Mouse (Mus musculus): ENCODE measurements around the gene Txlna. TPM values are rescaled to one million over a fixed set of nuclear protein-coding genes. Genes with fewer than 3 reads are reported as not detected.

The Txlna gene
- polyA plus RNA-seq (2015; fragmentation: Nextera tagmentation; extraction: Ambion mirVana): 89.5 and 94.4 TPM in 2 replicates

DNA sequence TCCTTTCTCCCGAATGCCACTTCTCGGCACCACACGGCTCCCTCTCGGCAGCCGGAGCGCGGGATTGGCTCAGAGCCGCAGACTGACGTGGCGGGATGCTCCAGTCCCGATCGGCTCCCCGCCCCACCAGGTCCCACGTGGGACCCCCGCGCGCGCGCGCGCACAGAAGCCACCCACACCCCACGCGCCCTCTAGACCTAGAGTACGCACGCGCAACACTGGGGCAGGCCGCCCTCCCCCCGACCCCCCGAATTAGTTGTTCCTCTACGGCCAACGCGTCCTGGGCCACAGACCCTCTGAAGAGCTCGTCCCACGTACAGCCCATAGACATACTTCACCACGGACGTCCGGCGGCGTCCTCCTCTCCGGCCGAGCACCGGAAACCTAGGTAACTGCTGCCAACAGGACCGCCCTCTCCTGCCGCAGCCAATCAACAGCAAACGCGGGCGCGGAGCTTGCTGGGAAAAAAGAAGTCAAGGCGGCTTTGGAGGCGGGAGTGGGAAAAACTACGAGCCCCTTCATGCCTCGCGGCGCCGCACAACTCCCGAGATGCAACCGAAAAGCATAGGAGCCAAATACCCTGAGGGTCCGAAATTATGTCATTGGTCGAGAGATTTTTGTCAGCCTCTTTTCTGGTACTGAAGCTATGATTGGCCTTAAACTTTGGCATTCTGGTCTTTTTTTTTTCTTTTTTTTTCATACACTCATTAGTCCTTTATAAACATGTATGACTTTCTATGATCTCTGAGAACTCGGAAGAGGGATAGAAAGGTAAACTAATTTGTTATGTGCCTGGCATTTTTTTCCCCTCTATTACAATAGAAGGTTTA is at the start of gene Txlna:
TSS of gene Txlna (minus strand) at position 428 of the 830 bp plus-strand sequence.
- peak within 1 kb of the TSS; percentile 65 for H3K4me3 ChIP-seq (ENCODE audit: low read length)
- H3K4me1 ChIP-seq (ENCODE audit: insufficient read depth, low read length): peaks cover 27% of the 10 kb centered on the region
- no peaks in the 10 kb centered on the region for H3K27me3 ChIP-seq (ENCODE audit: insufficient read depth, low read length)
- H3K4me2 ChIP-seq (replicated peaks; ENCODE audit: low read depth, low read length): peak within 1 kb of the TSS; percentile 69
- H3K9ac ChIP-seq (replicated peaks; ENCODE audit: low read length): peak within 1 kb of the TSS; percentile 77
- no peaks in the 10 kb centered on the region for H3K9me3 ChIP-seq (ENCODE audit: low read length)
- H3K36me3 ChIP-seq (ENCODE audit: insufficient read depth, low read length): peaks cover 38% of the 10 kb centered on the region
- WGBS: under 1% methylated on average over 60 of the region's 60 CpGs
- peak; percentile 96 for ATAC-seq (ENCODE audit: low FRiP score, low TSS enrichment)
- peak within 1 kb of the TSS; percentile 95 for H3K27ac ChIP-seq (ENCODE audit: low read length)

GRCm38 (mm10) chr4:129684531-129684930 is 43.7 kb upstream of the Txlna start:
- 82% methylated on average over 6 of the region's 6 CpGs for WGBS
- 0 out of 2 replicates have a peak overlapping the region, but pooled peaks have one; percentile 6 for H3K4me2 ChIP-seq (replicated peaks; ENCODE audit: low read depth, low read length)
- peak overlapping the region; percentile 1; the same call in 1 of the 2 replicates for H3K4me3 ChIP-seq (ENCODE audit: low read length)
- no peaks in the 10 kb centered on the region for H3K9me3 ChIP-seq (ENCODE audit: low read length)
- no peak overlapping the region; the same call in 1 of the 2 replicates for H3K9ac ChIP-seq (replicated peaks; ENCODE audit: low read length)
- ATAC-seq (ENCODE audit: low FRiP score, low TSS enrichment): peak; percentile 53
- peak overlapping the region; percentile 86 for H3K27ac ChIP-seq (ENCODE audit: low read length)
- peaks cover 38% of the 10 kb centered on the region for H3K36me3 ChIP-seq (ENCODE audit: insufficient read depth, low read length)
- no peaks in the 10 kb centered on the region for H3K4me1 ChIP-seq (ENCODE audit: insufficient read depth, low read length)
- no peaks in the 10 kb centered on the region for H3K27me3 ChIP-seq (ENCODE audit: insufficient read depth, low read length)

- peaks cover 41% of the 10 kb centered on the region for H3K36me3 ChIP-seq (ENCODE audit: insufficient read depth, low read length)
- peak overlapping the region; percentile 86 for H3K27ac ChIP-seq (ENCODE audit: low read length)
- 57% methylated on average over 11 of the region's 11 CpGs for WGBS
Measured at GRCm38 (mm10) chr4:129683901-129684493, 43.1 kb upstream of the Txlna start.

DNA sequence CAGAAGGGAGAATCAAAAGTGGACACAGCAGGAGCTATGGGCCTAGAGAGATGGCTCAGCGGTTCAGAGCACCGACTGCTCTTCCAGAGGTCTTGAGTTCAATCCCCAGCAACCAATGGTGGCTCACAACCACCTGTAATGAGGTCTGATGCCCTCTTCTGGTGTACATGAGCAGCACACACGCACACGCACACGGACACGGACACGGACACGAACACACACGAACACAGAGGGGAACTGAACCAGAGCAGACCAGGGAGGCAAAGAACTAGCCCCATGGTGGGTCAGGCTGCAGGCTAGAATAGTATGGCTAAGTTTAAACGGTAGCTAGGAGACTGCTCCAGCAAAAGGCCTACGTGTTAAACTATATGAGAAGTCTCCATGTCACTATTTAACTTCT is 41.0 kb upstream of the Txlna start:
- ATAC-seq (ENCODE audit: low FRiP score, low TSS enrichment): peak; percentile 44
- Histone ChIP-seq H3K9ac (replicated peaks; ENCODE audit: low read length) (no peak overlapping the region), H3K4me1 (ENCODE audit: insufficient read depth, low read length) (no peaks in the 10 kb centered on the region), H3K27ac (ENCODE audit: low read length) (peak overlapping the region; percentile 21; the same call in 1 of the 2 replicates), H3K27me3 (ENCODE audit: insufficient read depth, low read length) (no peaks in the 10 kb centered on the region), H3K36me3 (ENCODE audit: insufficient read depth, low read length) (peaks cover 50% of the 10 kb centered on the region), H3K9me3 (ENCODE audit: low read length) (no peaks in the 10 kb centered on the region), H3K4me3 (ENCODE audit: low read length) (no peak overlapping the region), H3K4me2 (replicated peaks; ENCODE audit: low read depth, low read length) (no peak overlapping the region)
- 92% methylated on average over 11 of the region's 11 CpGs for WGBS

More at GRCm38 (mm10) chr4:129683901-129684493, 43.1 kb upstream of the Txlna start:
- H3K27me3 ChIP-seq (ENCODE audit: insufficient read depth, low read length): no peaks in the 10 kb centered on the region
- H3K4me2 ChIP-seq (replicated peaks; ENCODE audit: low read depth, low read length): peak overlapping the region; percentile 6; the same call in 1 of the 2 replicates
- ATAC-seq (ENCODE audit: low FRiP score, low TSS enrichment): peak; percentile 94
- H3K9ac ChIP-seq (replicated peaks; ENCODE audit: low read length): no peak overlapping the region; the same call in 1 of the 2 replicates
- peak overlapping the region; percentile 1; the same call in 1 of the 2 replicates for H3K4me3 ChIP-seq (ENCODE audit: low read length)
- H3K9me3 ChIP-seq (ENCODE audit: low read length): no peaks in the 10 kb centered on the region
- no peaks in the 10 kb centered on the region for H3K4me1 ChIP-seq (ENCODE audit: insufficient read depth, low read length)

DNA sequence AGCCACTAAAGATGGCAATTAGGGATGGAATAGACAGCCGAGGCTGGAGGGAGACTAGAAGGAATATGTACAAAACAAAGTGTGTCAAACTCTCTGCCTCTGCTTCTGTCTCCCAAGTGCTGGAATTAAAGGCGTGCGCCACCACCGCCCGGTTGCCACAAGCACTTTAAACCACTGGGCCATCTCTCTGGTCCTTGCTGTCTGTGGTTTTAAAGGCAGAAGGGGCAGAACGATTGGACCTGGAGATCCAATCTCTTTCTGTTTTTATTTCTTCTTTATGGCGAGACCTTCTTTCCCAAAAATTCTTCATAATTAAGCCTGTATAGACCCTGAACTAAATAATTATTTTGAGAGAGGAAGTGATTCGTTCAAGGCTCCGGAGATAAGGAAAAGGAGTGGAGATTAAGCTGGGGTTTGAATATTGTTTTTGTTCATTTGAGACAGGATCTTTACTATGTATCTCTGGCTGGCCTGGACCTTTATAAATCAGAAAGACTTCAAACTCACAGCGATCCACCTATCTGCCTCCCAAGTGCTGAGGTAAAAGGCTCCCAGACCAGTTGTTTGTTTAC is 32.1 kb upstream of the Txlna start:
- 2% methylated on average over 10 of the region's 10 CpGs for WGBS
- H3K27ac ChIP-seq (ENCODE audit: low read length): peak overlapping the region; percentile 98
- H3K4me1 ChIP-seq (ENCODE audit: insufficient read depth, low read length): peaks cover 20% of the 10 kb centered on the region
- peaks cover 8% of the 10 kb centered on the region; the same call in 1 of the 2 replicates for H3K36me3 ChIP-seq (ENCODE audit: insufficient read depth, low read length)
- peak overlapping the region; percentile 74 for H3K4me2 ChIP-seq (replicated peaks; ENCODE audit: low read depth, low read length)
- no peaks in the 10 kb centered on the region for H3K27me3 ChIP-seq (ENCODE audit: insufficient read depth, low read length)
- ATAC-seq (ENCODE audit: low FRiP score, low TSS enrichment): no peak
- peak overlapping the region; percentile 97 for H3K9ac ChIP-seq (replicated peaks; ENCODE audit: low read length)
- H3K4me3 ChIP-seq (ENCODE audit: low read length): peak overlapping the region; percentile 99
- no peaks in the 10 kb centered on the region for H3K9me3 ChIP-seq (ENCODE audit: low read length)

DNA sequence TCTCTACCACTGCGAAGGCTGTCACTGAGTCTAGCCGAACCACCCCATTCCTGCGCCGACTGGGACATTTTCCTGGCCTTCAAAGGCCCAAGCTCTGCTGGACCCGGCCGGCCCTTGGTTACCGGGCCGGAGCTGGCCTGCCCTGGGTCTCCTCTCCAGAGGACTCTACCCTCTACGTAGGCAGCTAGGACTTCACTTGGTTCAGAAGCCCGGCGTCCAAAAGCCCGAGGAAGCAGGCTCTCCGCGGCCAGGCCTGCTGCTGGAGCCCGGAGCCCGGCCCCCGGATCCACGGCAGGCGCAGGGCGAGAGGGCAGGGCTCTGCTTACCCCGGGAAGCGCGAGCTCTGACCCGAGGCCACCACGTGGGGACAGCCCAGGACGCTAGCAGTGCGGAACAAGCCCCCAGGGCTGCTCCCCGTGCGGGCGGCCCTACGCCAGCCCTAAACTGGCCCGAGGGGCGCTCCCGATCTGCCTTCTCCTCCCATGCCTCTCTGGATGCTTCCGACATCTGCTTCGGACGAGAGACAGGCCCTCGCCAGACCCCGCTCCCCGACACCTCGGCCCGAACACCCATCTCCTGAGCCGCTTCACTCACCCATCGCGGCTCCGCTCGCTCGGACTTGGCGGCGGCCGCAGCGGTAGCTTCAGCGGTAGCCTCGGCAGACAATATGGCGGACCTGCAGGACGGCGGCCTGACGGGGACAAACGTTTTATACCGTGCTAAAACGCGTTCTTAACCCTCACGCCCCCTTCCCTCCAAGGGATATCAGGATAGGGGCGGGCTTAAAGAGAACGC is 31.4 kb upstream of the Txlna start, which contains the start of gene Kpna6:
TSS of gene Kpna6 (minus strand) at position 685 of the 795 bp plus-strand sequence.
- Histone ChIP-seq H3K9me3 (ENCODE audit: low read length) (no peaks in the 10 kb centered on the region), H3K9ac (replicated peaks; ENCODE audit: low read length) (peak within 1 kb of the TSS; percentile 97), H3K36me3 (ENCODE audit: insufficient read depth, low read length) (peaks cover 5% of the 10 kb centered on the region; the same call in 1 of the 2 replicates), H3K27ac (ENCODE audit: low read length) (peak within 1 kb of the TSS; percentile 98), H3K4me2 (replicated peaks; ENCODE audit: low read depth, low read length) (peak within 1 kb of the TSS; percentile 74), H3K4me3 (ENCODE audit: low read length) (peak within 1 kb of the TSS; percentile 99), H3K27me3 (ENCODE audit: insufficient read depth, low read length) (no peaks in the 10 kb centered on the region), H3K4me1 (ENCODE audit: insufficient read depth, low read length) (peaks cover 20% of the 10 kb centered on the region)
- peak; percentile 90 for ATAC-seq (ENCODE audit: low FRiP score, low TSS enrichment)
- under 1% methylated on average over 65 of the region's 65 CpGs for WGBS

DNA sequence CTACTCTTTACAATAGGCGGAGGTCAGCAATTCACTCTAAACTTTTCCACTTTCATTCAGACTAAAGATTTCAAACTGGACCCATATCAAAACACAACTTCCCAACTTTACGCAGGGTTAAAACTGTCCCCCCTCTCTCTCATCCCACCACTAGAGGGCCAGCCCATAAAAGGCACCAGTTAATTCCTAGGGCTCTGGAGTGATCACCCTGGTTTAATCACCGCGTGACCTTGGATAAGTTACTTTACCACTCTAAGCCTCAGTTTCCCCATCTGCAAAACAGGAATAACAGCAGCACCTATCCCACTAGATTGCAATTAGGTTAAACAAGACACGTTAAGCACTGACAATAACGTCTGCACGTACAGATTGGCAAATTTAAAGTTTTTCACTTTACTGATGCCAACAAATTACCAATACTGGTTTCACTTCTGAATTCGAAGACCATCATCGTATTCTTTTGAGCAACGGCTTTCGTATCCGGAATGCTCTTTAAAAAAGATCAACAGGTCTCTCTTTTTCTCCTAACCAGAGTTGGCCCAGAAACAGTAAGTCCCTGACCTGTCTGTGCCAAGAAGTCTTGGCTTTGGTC is 30.7 kb upstream of the Txlna start:
- Histone ChIP-seq H3K4me3 (ENCODE audit: low read length) (peak overlapping the region; percentile 99), H3K9me3 (ENCODE audit: low read length) (no peaks in the 10 kb centered on the region), H3K4me1 (ENCODE audit: insufficient read depth, low read length) (peaks cover 20% of the 10 kb centered on the region), H3K36me3 (ENCODE audit: insufficient read depth, low read length) (peaks cover 8% of the 10 kb centered on the region; the same call in 1 of the 2 replicates), H3K9ac (replicated peaks; ENCODE audit: low read length) (peak overlapping the region; percentile 97), H3K4me2 (replicated peaks; ENCODE audit: low read depth, low read length) (peak overlapping the region; percentile 74), H3K27me3 (ENCODE audit: insufficient read depth, low read length) (no peaks in the 10 kb centered on the region), H3K27ac (ENCODE audit: low read length) (peak overlapping the region; percentile 98)
- no peak; the same call in 1 of the 2 replicates for ATAC-seq (ENCODE audit: low FRiP score, low TSS enrichment)
- 6% methylated on average over 12 of the region's 12 CpGs for WGBS

- no peak overlapping the region for H3K4me3 ChIP-seq (ENCODE audit: low read length)
- 86% methylated on average over 3 of the region's 3 CpGs for WGBS
- no peak overlapping the region for H3K4me2 ChIP-seq (replicated peaks; ENCODE audit: low read depth, low read length)
- no peak overlapping the region for H3K9ac ChIP-seq (replicated peaks; ENCODE audit: low read length)
- no peaks in the 10 kb centered on the region for H3K27me3 ChIP-seq (ENCODE audit: insufficient read depth, low read length)
- H3K36me3 ChIP-seq (ENCODE audit: insufficient read depth, low read length): peaks cover 38% of the 10 kb centered on the region
- no peaks in the 10 kb centered on the region for H3K9me3 ChIP-seq (ENCODE audit: low read length)
- H3K4me1 ChIP-seq (ENCODE audit: insufficient read depth, low read length): no peaks in the 10 kb centered on the region
- H3K27ac ChIP-seq (ENCODE audit: low read length): no peak overlapping the region
- ATAC-seq (ENCODE audit: low FRiP score, low TSS enrichment): no peak
Measured at GRCm38 (mm10) chr4:129662255-129662813, 21.5 kb upstream of the Txlna start.
